Mouse (Mus musculus): ENCODE data around the gene Ehmt1. TPM values are rescaled to one million over a fixed set of nuclear protein-coding genes. Genes with fewer than 3 reads are reported as not detected.

Gene Ehmt1
- polyA plus RNA-seq, 1 experiment = 30.5 TPM

DNA sequence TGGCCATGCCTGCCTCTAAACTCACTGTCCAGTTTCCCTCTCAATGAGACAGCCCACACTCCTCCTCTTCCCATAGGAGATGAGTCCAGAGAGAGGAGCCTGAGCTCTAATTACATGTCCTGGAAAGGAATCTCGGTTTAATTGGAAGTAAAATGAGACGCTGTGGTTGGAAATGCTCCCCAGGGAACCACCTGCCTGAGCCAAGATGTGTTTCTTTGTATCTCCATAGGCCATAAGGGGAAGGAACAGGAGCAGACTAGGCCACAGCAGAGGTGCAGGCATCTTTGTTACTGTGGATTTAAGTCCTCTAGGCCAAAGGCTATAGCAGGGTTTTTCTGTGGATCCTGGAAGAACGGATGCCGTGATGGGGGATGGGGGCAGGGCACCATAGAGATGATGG, 166.8 kb downstream of the Ehmt1 start:
- no peak overlapping the region for H3K4me3 ChIP-seq (ENCODE audit: insufficient read depth, low read depth, low read length)
- no peak for TF ChIP-seq CTCF (conservative IDR thresholded peaks at IDR 0.05; ENCODE audit: insufficient read depth, insufficient read length, low read depth, low read length)
- TF ChIP-seq POLR2A (IDR thresholded peaks at IDR 0.05; ENCODE audit: low read depth, low read length) = no peak
- H3K4me1 ChIP-seq (ENCODE audit: control insufficient read depth, insufficient read depth, low read length) = no peaks in the 10 kb centered on the region
- WGBS = 42% methylated on average over 4 of the region's 4 CpGs
- H3K27ac ChIP-seq (ENCODE audit: insufficient read depth, low read depth, low read length) = no peak overlapping the region
- H3K27me3 ChIP-seq (replicated peaks; ENCODE audit: control insufficient read depth, insufficient read depth, low read length) = no peaks in the 10 kb centered on the region
- H3K36me3 ChIP-seq (ENCODE audit: control insufficient read depth, insufficient read depth, low read length) = no peaks in the 10 kb centered on the region
- no peak for DNase-seq

DNA sequence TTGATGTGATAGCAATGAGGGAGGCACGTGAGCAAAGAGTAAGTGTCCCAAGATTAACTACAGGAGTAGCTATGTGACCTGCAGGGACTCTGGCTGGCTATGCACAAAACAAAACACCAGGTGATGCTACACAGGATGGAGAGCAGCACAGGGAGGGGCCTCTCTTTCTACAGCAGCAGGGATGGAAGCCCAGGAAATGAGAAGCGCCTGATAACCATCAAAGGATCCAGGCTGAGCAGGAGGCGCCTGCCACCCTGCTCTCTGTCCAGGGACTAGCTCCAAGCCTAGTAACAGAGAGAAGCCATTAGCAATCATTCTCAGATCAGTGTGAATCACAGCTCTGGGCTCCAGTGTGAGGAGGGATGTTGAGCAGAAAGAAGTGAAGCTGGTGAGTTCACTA, 169.4 kb downstream of the Ehmt1 start:
- WGBS = 52% methylated on average over 3 of the region's 3 CpGs
- no peak overlapping the region for H3K27ac ChIP-seq (ENCODE audit: insufficient read depth, low read depth, low read length)
- H3K4me3 ChIP-seq (ENCODE audit: insufficient read depth, low read depth, low read length) = no peak overlapping the region
- DNase-seq = no peak
- TF ChIP-seq CTCF (conservative IDR thresholded peaks at IDR 0.05; ENCODE audit: insufficient read depth, insufficient read length, low read depth, low read length) (no peak), POLR2A (IDR thresholded peaks at IDR 0.05; ENCODE audit: low read depth, low read length) (no peak)
- no peaks in the 10 kb centered on the region for H3K36me3 ChIP-seq (ENCODE audit: control insufficient read depth, insufficient read depth, low read length)
- no peaks in the 10 kb centered on the region for H3K27me3 ChIP-seq (replicated peaks; ENCODE audit: control insufficient read depth, insufficient read depth, low read length)
- no peaks in the 10 kb centered on the region for H3K4me1 ChIP-seq (ENCODE audit: control insufficient read depth, insufficient read depth, low read length)

DNA sequence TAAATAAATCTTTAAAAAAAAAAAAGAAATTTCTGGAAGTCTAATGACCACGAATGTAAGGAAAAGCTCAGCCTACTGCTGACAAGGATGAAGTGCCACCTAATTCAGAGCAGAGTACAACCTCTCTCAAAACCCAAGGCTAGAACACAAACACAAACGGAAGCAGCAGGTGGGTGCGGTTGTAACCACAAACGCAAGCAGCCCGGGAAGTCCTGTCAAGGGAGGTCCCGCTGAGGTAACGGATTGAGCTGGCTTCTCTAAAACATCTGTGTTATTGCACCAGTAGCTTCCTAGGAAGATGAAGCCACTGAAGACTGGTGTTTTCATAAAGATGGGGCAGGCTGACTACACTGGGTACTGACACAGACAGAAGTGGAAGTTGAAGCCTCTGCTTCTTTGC, 171.5 kb downstream of the Ehmt1 start:
- WGBS = 62% methylated on average over 7 of the region's 7 CpGs
- Histone ChIP-seq H3K27ac (ENCODE audit: insufficient read depth, low read depth, low read length) (no peak overlapping the region), H3K36me3 (ENCODE audit: control insufficient read depth, insufficient read depth, low read length) (no peaks in the 10 kb centered on the region), H3K27me3 (replicated peaks; ENCODE audit: control insufficient read depth, insufficient read depth, low read length) (no peaks in the 10 kb centered on the region), H3K4me1 (ENCODE audit: control insufficient read depth, insufficient read depth, low read length) (no peaks in the 10 kb centered on the region), H3K4me3 (ENCODE audit: insufficient read depth, low read depth, low read length) (no peak overlapping the region)
- TF ChIP-seq POLR2A (IDR thresholded peaks at IDR 0.05; ENCODE audit: low read depth, low read length) = no peak
- no peak for DNase-seq

Other genes with a start within 250 kb of the Ehmt1 start
- gene Cacna1b, start 156.5 kb downstream of the Ehmt1 start, polyA plus RNA-seq (2012; rRNA removed) = 0.03 and 1.2 TPM in 2 replicates
- 85.7 and 107 TPM in 2 replicates for gene Arrdc1, start 15.6 kb upstream of the Ehmt1 start, polyA plus RNA-seq (2012; rRNA removed)
- gene Zmynd19, start 30.2 kb upstream of the Ehmt1 start, polyA plus RNA-seq (2012; rRNA removed) = 5.1 and 6.3 TPM in 2 replicates
- 13.0 and 14.1 TPM in 2 replicates for gene Dph7, start 42.8 kb upstream of the Ehmt1 start, polyA plus RNA-seq (2012; rRNA removed)
- 55.8 and 66.0 TPM in 2 replicates for gene Mrpl41, start 55.5 kb upstream of the Ehmt1 start, polyA plus RNA-seq (2012; rRNA removed)
- gene Pnpla7, start 56.4 kb upstream of the Ehmt1 start, polyA plus RNA-seq (2012; rRNA removed) = 22.4 and 24.1 TPM in 2 replicates
- 77.8 and 110 TPM in 2 replicates for gene Nsmf, start 134.7 kb upstream of the Ehmt1 start, polyA plus RNA-seq (2012; rRNA removed)
- gene Entpd8, start 160.7 kb upstream of the Ehmt1 start, polyA plus RNA-seq (2012; rRNA removed) = 23.7 and 29.2 TPM in 2 replicates
- not detected in 2 replicates for gene Noxa1, start 175.5 kb upstream of the Ehmt1 start, polyA plus RNA-seq (2012; rRNA removed)

Data from kidney, adult 2 months (tissue).